Mouse (Mus musculus) CH12F3 (cell line): ENCODE measurements at regions not wholly inside any gene's neighbourhood (a gene's known extent, or its start where the extent isn't known, plus 50 kb on each side); places are given as distances from the start of the nearest gene placed in this dataset.

Experiments
- in situ Hi-C: fragments of 300-500 bp; cut with MboI; formaldehyde crosslinking; loops from 2 replicates; pipeline ENCODE4 v1.14.3; 2020; ENCODE audit warnings: low sequenced_read_pairs

- in situ Hi-C loops: loop anchor here (25.0 kb wide), 1 partner anchor 480 kb away; the partner anchor contains the start of gene Spryd7
Observed at GRCm38 (mm10) chr14:62042305-62043116, 249.9 kb upstream of the Rnaseh2b start.

- in situ Hi-C loops: loop anchor here (25.0 kb wide), 1 partner anchor 481 kb away; the partner anchor contains the start of gene Spryd7
Observed at GRCm38 (mm10) chr14:62043117-62043422, 249.3 kb upstream of the Rnaseh2b start.

- in situ Hi-C loops: no loop called here
Observed at GRCm38 (mm10) chr14:62050941-62051340, 241.4 kb upstream of the Rnaseh2b start.

GRCm38 (mm10) chr14:62051923-62052322 lies 240.5 kb upstream of the Rnaseh2b start:
- in situ Hi-C loops: no loop called here

GRCm38 (mm10) chr14:62053004-62053403 lies 239.4 kb upstream of the Rnaseh2b start:
- in situ Hi-C loops: no loop called here

- in situ Hi-C loops: no loop called here
Observed at GRCm38 (mm10) chr14:62057096-62057495, 235.3 kb upstream of the Rnaseh2b start.

- in situ Hi-C loops: no loop called here
Observed at GRCm38 (mm10) chr14:62058100-62058499, 234.3 kb upstream of the Rnaseh2b start.

- in situ Hi-C loops: no loop called here
Observed at GRCm38 (mm10) chr14:62071140-62071539, 221.2 kb upstream of the Rnaseh2b start.

- in situ Hi-C loops: no loop called here
Observed at GRCm38 (mm10) chr14:62084047-62084446, 208.3 kb upstream of the Rnaseh2b start.

GRCm38 (mm10) chr14:62088174-62088573 lies 204.2 kb upstream of the Rnaseh2b start:
- in situ Hi-C loops: no loop called here

- in situ Hi-C loops: no loop called here
Observed at GRCm38 (mm10) chr14:62117532-62117931, 174.9 kb upstream of the Rnaseh2b start.

- in situ Hi-C loops: no loop called here
Observed at GRCm38 (mm10) chr14:62118542-62118953, 173.8 kb upstream of the Rnaseh2b start.

GRCm38 (mm10) chr14:62128918-62129317 lies 163.5 kb upstream of the Rnaseh2b start:
- in situ Hi-C loops: no loop called here

- in situ Hi-C loops: no loop called here
Observed at GRCm38 (mm10) chr14:62132353-62132816, 160.0 kb upstream of the Rnaseh2b start.

- in situ Hi-C loops: no loop called here
Observed at GRCm38 (mm10) chr14:62137981-62138380, 154.4 kb upstream of the Rnaseh2b start.

GRCm38 (mm10) chr14:62144385-62145030 lies 147.9 kb upstream of the Rnaseh2b start:
- in situ Hi-C loops: no loop called here

- in situ Hi-C loops: no loop called here
Observed at GRCm38 (mm10) chr14:62157038-62157716, 135.2 kb upstream of the Rnaseh2b start.

- in situ Hi-C loops: no loop called here
Observed at GRCm38 (mm10) chr14:62159690-62160089, 132.7 kb upstream of the Rnaseh2b start.

GRCm38 (mm10) chr14:62163120-62163796 lies 129.1 kb upstream of the Rnaseh2b start:
- in situ Hi-C loops: no loop called here

- in situ Hi-C loops: no loop called here
Observed at GRCm38 (mm10) chr14:62164918-62165317, 127.5 kb upstream of the Rnaseh2b start.

- in situ Hi-C loops: no loop called here
Observed at GRCm38 (mm10) chr14:62166006-62166405, 126.4 kb upstream of the Rnaseh2b start.
